ENCODE assay signal across 8 mouse cellular contexts in the genomic region with DNA sequence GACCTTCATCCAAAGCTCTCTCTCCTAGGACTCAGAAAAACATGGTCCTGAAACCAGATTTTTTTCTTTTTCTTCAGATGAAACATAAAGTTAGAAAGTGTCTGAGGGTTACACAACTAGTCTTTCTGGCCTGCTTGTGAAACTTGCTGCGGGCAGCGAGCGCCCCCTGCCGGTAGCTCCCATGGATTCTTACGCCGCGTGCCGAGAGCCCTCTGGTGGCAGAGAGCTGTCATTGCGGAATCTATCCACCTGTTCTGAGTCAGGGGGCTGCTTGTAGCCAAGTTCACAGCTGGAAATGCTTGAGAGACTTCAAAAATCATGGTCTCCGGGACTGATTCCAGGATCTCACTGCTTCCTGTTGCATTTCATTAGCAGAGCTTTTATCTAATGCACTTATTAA.
A peak's percentile ranks its signal among the peaks of the same experiment; 100 is the strongest.
DNase-seq lines count a peak whose midpoint lies in the region; ATAC-seq and TF ChIP-seq lines count a peak whose summit lies in the region.
"Had no signal": no experiment of that assay in that cellular context is flagged by ENCODE, and none has a peak within 500 bp of the region (broad histone marks: within the 10 kb centered on the region; RNA-seq: fewer than 3 reads in every experiment).

No protein-coding gene starts in this region.

- TF ChIP-seq CTCF in MEL (IDR thresholded peaks at IDR 0.05 in 2 of 3, conservative IDR thresholded peaks at IDR 0.05 in 1 of 3; ENCODE audit: control insufficient read depth in 1 of 3, insufficient read depth in 1 of 3, low read depth in 2 of 3, low read length in 3 of 3, poor library complexity in 1 of 3, severe bottlenecking in 1 of 3): peak in 2 of 3 experiments; percentile 91 to 100; a peak in 5 of 6 replicates
- TF ChIP-seq CTCF in bone marrow, adult 2 months (IDR thresholded peaks at IDR 0.05; ENCODE audit: control insufficient read depth, insufficient read depth, low read length): peak; percentile 97
- peak; percentile 100 for TF ChIP-seq CTCF in small intestine, adult 2 months (IDR thresholded peaks at IDR 0.05; ENCODE audit: extremely low read depth, insufficient read length, insufficient replicate concordance, low read depth, low read length)

- H3K9me3 ChIP-seq in MEL (replicated peaks; ENCODE audit: insufficient read depth, low read length): no peaks in the 10 kb centered on the region
- H3K9me3 ChIP-seq: midbrain, embryonic 12.5 days had no signal

- TF ChIP-seq RAD21 in MEL (IDR thresholded peaks at IDR 0.05; ENCODE audit: low read depth, low read length): peak; percentile 89

- no peaks in the 10 kb centered on the region for H3K27me3 ChIP-seq in MEL (ENCODE audit: control insufficient read depth in 1 of 2, insufficient read depth in 2 of 2, low read length in 2 of 2)
- H3K27me3 ChIP-seq in small intestine, adult 2 months (ENCODE audit: control insufficient read depth, insufficient read depth, low read length): no peaks in the 10 kb centered on the region

- no peak overlapping the region for H3K9ac ChIP-seq in MEL (ENCODE audit: control insufficient read depth, low read depth, low read length, poor library complexity, severe bottlenecking)
- H3K9ac ChIP-seq: midbrain, embryonic 12.5 days had no signal

- H3K4me3 ChIP-seq in MEL (ENCODE audit: control insufficient read depth in 1 of 2, insufficient read depth in 1 of 2, low read depth in 2 of 2, low read length in 2 of 2): no peak overlapping the region
- no peak overlapping the region for H3K4me3 ChIP-seq in bone marrow, adult 2 months (replicated peaks; ENCODE audit: control insufficient read depth, low read depth, low read length)
- no peak overlapping the region for H3K4me3 ChIP-seq in small intestine, adult 2 months (ENCODE audit: low read depth, low read length)
- H3K4me3 ChIP-seq: midbrain, embryonic 12.5 days had no signal

- WGBS in bone marrow, adult 2 months: under 1% methylated on average over 10 of the region's 10 CpGs
- WGBS in small intestine, adult 2 months: under 1% methylated on average over 10 of the region's 10 CpGs

- DNase-seq in MEL (ENCODE audit: low read depth, low spot score): peak; percentile 79
- DNase-seq in heart, postnatal 10 days: peak; percentile 85 to 92
- DNase-seq in layer of hippocampus, adult 8-10 months (ENCODE audit: low spot score in 2 of 2): peak; percentile 66 to 92
- DNase-seq in lung, postnatal 14 days: peak; percentile 89

- 0 out of 2 replicates have a peak, but pooled peaks have one; percentile 55 for ATAC-seq in erythroblast, adult 5-6 weeks (replicated peaks; ENCODE audit: low FRiP score, poor library complexity, severe bottlenecking)

- intact Hi-C loops in heart, postnatal 10 days (cut with DNase I): loop anchor here (1.0 to 10.0 kb wide), 4 partner anchors 449 to 859 kb away; no protein-coding TSS in a partner anchor

- H3K4me1 ChIP-seq in MEL (ENCODE audit: control insufficient read depth in 1 of 2, insufficient read depth in 2 of 2, low read length in 2 of 2): no peaks in the 10 kb centered on the region
- no peaks in the 10 kb centered on the region for H3K4me1 ChIP-seq in bone marrow, adult 2 months (ENCODE audit: control insufficient read depth, insufficient read depth, low read length)
- H3K4me1 ChIP-seq in small intestine, adult 2 months (ENCODE audit: control insufficient read depth, insufficient read depth, insufficient read length, low read length): no peaks in the 10 kb centered on the region

- no peak for TF ChIP-seq EP300 in MEL (IDR thresholded peaks at IDR 0.05; ENCODE audit: low read depth in 1 of 2, low read length in 2 of 2)

- TF ChIP-seq POLR2A in MEL (IDR thresholded peaks at IDR 0.05; ENCODE audit: control insufficient read depth in 1 of 2, insufficient read depth in 1 of 2, low read depth in 1 of 2, low read length in 2 of 2, poor library complexity in 1 of 2): no peak
- no peak for TF ChIP-seq POLR2A in bone marrow, adult 2 months (IDR thresholded peaks at IDR 0.05; ENCODE audit: borderline replicate concordance, control insufficient read depth, low read depth, low read length)
- no peak for TF ChIP-seq POLR2A in small intestine, adult 2 months (IDR thresholded peaks at IDR 0.05; ENCODE audit: low read depth, low read length)

- H3K36me3 ChIP-seq in MEL (ENCODE audit: control insufficient read depth in 1 of 2, insufficient read depth in 2 of 2, low read length in 2 of 2): no peaks in the 10 kb centered on the region
- no peaks in the 10 kb centered on the region for H3K36me3 ChIP-seq in small intestine, adult 2 months (ENCODE audit: control insufficient read depth, insufficient read depth, low read length)
- H3K36me3 ChIP-seq: midbrain, embryonic 12.5 days had no signal

- no peaks in the 10 kb centered on the region for H3K79me2 ChIP-seq in MEL (ENCODE audit: control insufficient read depth, insufficient read depth, low read length, poor library complexity)

- H3K27ac ChIP-seq in MEL (ENCODE audit: control insufficient read depth, low read depth, low read length): no peak overlapping the region
- H3K27ac ChIP-seq in bone marrow, adult 2 months (ENCODE audit: control insufficient read depth, insufficient read depth, low read depth, low read length, poor library complexity): no peak overlapping the region
- H3K27ac ChIP-seq in small intestine, adult 2 months (ENCODE audit: insufficient read depth, low read depth, low read length): no peak overlapping the region
- H3K27ac ChIP-seq: midbrain, embryonic 12.5 days had no signal

TF ChIP-seq in MEL, 35 proteins besides CTCF, POLR2A, EP300 and RAD21:
- no peak for TF ChIP-seq RCOR1 (IDR thresholded peaks at IDR 0.05; ENCODE audit: low read depth, low read length)
- TF ChIP-seq CHD1 (IDR thresholded peaks at IDR 0.05; ENCODE audit: low read depth, low read length): no peak
- TF ChIP-seq MYC (IDR thresholded peaks at IDR 0.05; ENCODE audit: low read depth, low read length): no peak
- TF ChIP-seq BHLHE40 (IDR thresholded peaks at IDR 0.05; ENCODE audit: borderline replicate concordance, low read depth, low read length): 0 out of 2 replicates have a peak, but pooled peaks have one; percentile 36
- TF ChIP-seq ZKSCAN1 (IDR thresholded peaks at IDR 0.05; ENCODE audit: low read depth, low read length): no peak
- TF ChIP-seq SMC3 (IDR thresholded peaks at IDR 0.05; ENCODE audit: low read depth, low read length): peak; percentile 90
- peak; percentile 32; the same call in 1 of the 2 replicates for TF ChIP-seq MAZ (IDR thresholded peaks at IDR 0.05; ENCODE audit: low read depth, low read length)
- TF ChIP-seq ZC3H11A (IDR thresholded peaks at IDR 0.05; ENCODE audit: low read depth, low read length): peak; percentile 84
- TF ChIP-seq POLR2AphosphoS5 (IDR thresholded peaks at IDR 0.05; ENCODE audit: borderline replicate concordance, low read depth, low read length): no peak
- no peak for TF ChIP-seq MEF2A (IDR thresholded peaks at IDR 0.05; ENCODE audit: extremely low read depth, insufficient replicate concordance, low read depth, low read length, poor library complexity, severe bottlenecking)
- no peak for TF ChIP-seq POLR2AphosphoS2 (IDR thresholded peaks at IDR 0.05; ENCODE audit: low read length)
- no peak for TF ChIP-seq ETS1 (IDR thresholded peaks at IDR 0.05; ENCODE audit: low read depth, low read length)
